Mouse (Mus musculus) MEL (cell line): Measurements from ENCODE around the gene Akap5. TPM values are rescaled to one million over a fixed set of nuclear protein-coding genes. Genes with fewer than 3 reads are reported as not detected.

Source experiments
- DNase-seq: peaks from one replicate; pipeline ENCODE4 v3.0.0; 2011; ENCODE audit warnings: low read depth, low spot score
- H3K27ac ChIP-seq: 2 replicates; pipeline ENCODE4 v1.5.1; 2012; ENCODE audit warnings: low read depth, mild to moderate bottlenecking, control low read depth, low read length, moderate library complexity; ENCODE audit not compliant: control insufficient read depth
- H3K27me3 ChIP-seq, 2 experiments: fragments of 150-350 bp in 1 of 2; sonication (generic) in 1 of 2; 2 replicates each; pipeline ENCODE4 v1.6.1; 2012; ENCODE audit warnings: low read length in 2 of 2, mild to moderate bottlenecking in 2 of 2, improper control_type of control experiment in 1 of 2, moderate library complexity in 1 of 2; ENCODE audit not compliant: insufficient read depth in 2 of 2, control insufficient read depth in 1 of 2
- H3K36me3 ChIP-seq, 2 experiments: 2 replicates each; pipeline ENCODE4 v1.6.1; 2012 to 2014; ENCODE audit warnings: low read length in 2 of 2, improper control_type of control experiment in 1 of 2, inconsistent platforms in 1 of 2, mild to moderate bottlenecking in 1 of 2; ENCODE audit not compliant: insufficient read depth in 2 of 2, control insufficient read depth in 1 of 2
- H3K4me1 ChIP-seq, 2 experiments: fragments of 150-350 bp in 1 of 2; sonication (generic) in 1 of 2; 2 replicates each; pipeline ENCODE4 v1.6.1; 2012; ENCODE audit warnings: low read length in 2 of 2, improper control_type of control experiment in 1 of 2, mild to moderate bottlenecking in 1 of 2; ENCODE audit not compliant: insufficient read depth in 2 of 2, control insufficient read depth in 1 of 2
- H3K4me3 ChIP-seq, 2 experiments: fragments of 150-350 bp in 1 of 2; sonication (generic) in 1 of 2; 2 replicates each; pipeline ENCODE4 v1.5.1; 2012; ENCODE audit warnings: low read depth in 2 of 2, low read length in 2 of 2, mild to moderate bottlenecking in 2 of 2, moderate library complexity in 2 of 2, control low read depth in 1 of 2, improper control_type of control experiment in 1 of 2; ENCODE audit not compliant: control insufficient read depth in 1 of 2, insufficient read depth in 1 of 2
- H3K79me2 ChIP-seq: 2 replicates; pipeline ENCODE4 v1.6.1; 2012; ENCODE audit warnings: mild to moderate bottlenecking, low read length, moderate library complexity; ENCODE audit not compliant: control insufficient read depth, poor library complexity, insufficient read depth
- H3K9ac ChIP-seq: 2 replicates; pipeline ENCODE4 v1.6.1; 2012; ENCODE audit warnings: low read depth, mild to moderate bottlenecking, control low read depth, low read length, moderate library complexity; ENCODE audit not compliant: control insufficient read depth, poor library complexity, severe bottlenecking
- H3K9me3 ChIP-seq: fragments of 150-350 bp; sonication (generic); replicated peaks from 2 replicates; pipeline ENCODE4 v1.6.1; 2012; ENCODE audit warnings: mild to moderate bottlenecking, low read length, improper control_type of control experiment, moderate library complexity; ENCODE audit not compliant: insufficient read depth
- CTCF ChIP-seq, 3 experiments: IDR thresholded peaks in 2 of 3; conservative IDR thresholded peaks in 1 of 3; 2 replicates each; pipeline ENCODE4 v1.5.1; 2011 to 2012; ENCODE audit warnings: low read length in 3 of 3, low read depth in 2 of 3, mild to moderate bottlenecking in 2 of 3, improper control_type of control experiment in 1 of 3, inconsistent platforms in 1 of 3, mixed read lengths in 1 of 3, moderate library complexity in 1 of 3; ENCODE audit not compliant: control insufficient read depth in 1 of 3, insufficient read depth in 1 of 3, poor library complexity in 1 of 3, severe bottlenecking in 1 of 3
- E2F4 ChIP-seq: IDR thresholded peaks from 2 replicates; pipeline ENCODE4 v1.6.1; 2011; ENCODE audit warnings: low read depth, low read length, improper control_type of control experiment, borderline replicate concordance
- ELF1 ChIP-seq: IDR thresholded peaks from 2 replicates; pipeline ENCODE4 v1.6.1; 2014; ENCODE audit warnings: low read depth, mild to moderate bottlenecking, inconsistent platforms, low read length, improper control_type of control experiment, moderate library complexity
- GABPA ChIP-seq: IDR thresholded peaks from 2 replicates; pipeline ENCODE4 v1.6.1; 2012; ENCODE audit warnings: low read depth, mild to moderate bottlenecking, inconsistent platforms, low read length, improper control_type of control experiment, moderate library complexity
- JUND ChIP-seq: IDR thresholded peaks from 2 replicates; pipeline ENCODE4 v1.6.1; 2011; ENCODE audit warnings: low read depth, mild to moderate bottlenecking, improper control_type of control experiment, low read length
- KAT2A ChIP-seq: conservative IDR thresholded peaks from 2 replicates; pipeline ENCODE4 v1.6.1; 2012; ENCODE audit warnings: low read depth, low read length, improper control_type of control experiment, inconsistent platforms
- MXI1 ChIP-seq: IDR thresholded peaks from 2 replicates; pipeline ENCODE4 v1.6.1; 2011; ENCODE audit warnings: mild to moderate bottlenecking, low read depth, low read length, improper control_type of control experiment
- MYC ChIP-seq: IDR thresholded peaks from 2 replicates; pipeline ENCODE4 v1.6.1; 2011; ENCODE audit warnings: low read depth, mild to moderate bottlenecking, low read length, improper control_type of control experiment, moderate library complexity
- NELFE ChIP-seq: IDR thresholded peaks from 2 replicates; pipeline ENCODE4 v1.6.1; 2011; ENCODE audit warnings: low read depth, low read length, improper control_type of control experiment
- NRF1 ChIP-seq: IDR thresholded peaks from 2 replicates; pipeline ENCODE4 v1.6.1; 2014; ENCODE audit warnings: low read depth, mild to moderate bottlenecking, inconsistent platforms, low read length, improper control_type of control experiment, moderate library complexity; ENCODE audit not compliant: poor library complexity, insufficient read depth, severe bottlenecking
- POLR2A ChIP-seq, 2 experiments: IDR thresholded peaks; 2 replicates each; pipeline ENCODE4 v1.6.1; 2011 to 2012; ENCODE audit warnings: low read length in 2 of 2, mild to moderate bottlenecking in 2 of 2, control low read depth in 1 of 2, improper control_type of control experiment in 1 of 2, low read depth in 1 of 2, moderate library complexity in 1 of 2; ENCODE audit not compliant: control insufficient read depth in 1 of 2, insufficient read depth in 1 of 2, poor library complexity in 1 of 2
- POLR2AphosphoS2 ChIP-seq: IDR thresholded peaks from 2 replicates; pipeline ENCODE4 v1.6.1; 2011; ENCODE audit warnings: low read length, improper control_type of control experiment
- POLR2AphosphoS5 ChIP-seq: IDR thresholded peaks from 2 replicates; pipeline ENCODE4 v1.6.1; 2012; ENCODE audit warnings: low read depth, borderline replicate concordance, mild to moderate bottlenecking, inconsistent platforms, low read length, moderate library complexity, mixed read lengths
- RAD21 ChIP-seq: IDR thresholded peaks from 2 replicates; pipeline ENCODE4 v1.6.1; 2011; ENCODE audit warnings: mild to moderate bottlenecking, low read depth, low read length, improper control_type of control experiment
- RCOR1 ChIP-seq: IDR thresholded peaks from 2 replicates; pipeline ENCODE4 v1.6.1; 2012; ENCODE audit warnings: low read depth, mild to moderate bottlenecking, inconsistent platforms, low read length, improper control_type of control experiment
- TBP ChIP-seq: IDR thresholded peaks from 2 replicates; pipeline ENCODE4 v1.8.0; 2011; ENCODE audit warnings: low read depth, low read length, improper control_type of control experiment
- USF1 ChIP-seq: IDR thresholded peaks from 2 replicates; pipeline ENCODE4 v1.6.1; 2014; ENCODE audit warnings: low read depth, mild to moderate bottlenecking, inconsistent platforms, low read length, improper control_type of control experiment, moderate library complexity
- ZKSCAN1 ChIP-seq: IDR thresholded peaks from 2 replicates; pipeline ENCODE4 v1.6.1; 2012; ENCODE audit warnings: low read depth, mild to moderate bottlenecking, inconsistent platforms, low read length, improper control_type of control experiment, moderate library complexity
- ZNF384 ChIP-seq: IDR thresholded peaks from 2 replicates; pipeline ENCODE4 v1.6.1; 2012; ENCODE audit warnings: low read depth, mild to moderate bottlenecking, inconsistent platforms, low read length, improper control_type of control experiment
- polyA plus RNA-seq, 2 experiments: library from polyadenylated mRNA; stranded (reverse) in 1 of 2; unstranded in 1 of 2; fragments of >175 nt in 1 of 2; fragments of >200 nt in 1 of 2; gene quantifications; 2 replicates each; pipeline versions ENCODE4 v1.2.1 to v1.2.4; 2012; ENCODE audit warnings: low replicate concordance in 2 of 2, low read depth in 1 of 2; ENCODE audit not compliant: insufficient read length in 2 of 2, insufficient read depth in 1 of 2, missing spikeins in 1 of 2
- total RNA-seq: library from RNA; depleted of rRNA; stranded (reverse); fragments of 300-350 nt; gene quantifications from 2 replicates; pipeline ENCODE4 v1.2.3, GENCODE M21; 2012

Gene Akap5
- total and polyA plus RNA-seq, 3 experiments: 0.65 to 0.69 TPM; not detected in 1

GRCm38 (mm10) chr12:76282532-76283173, 42.0 kb upstream of the Akap5 start:
- no peak for DNase-seq
- Histone ChIP-seq H3K9ac (no peak overlapping the region), H3K9me3 (no peaks in the 10 kb centered on the region), H3K27me3 (no peaks in the 10 kb centered on the region), H3K36me3 (peaks cover 11 to 26% of the 10 kb centered on the region in 2 experiments), H3K4me1 (peaks cover 0 to 12% of the 10 kb centered on the region in 2 experiments; a peak in 2 of 4 replicates), H3K27ac (no peak overlapping the region), H3K4me3 (no peak overlapping the region), H3K79me2 (peaks cover 2% of the 10 kb centered on the region; the same call in 1 of the 2 replicates)
- TF ChIP-seq GABPA: no peak

DNA sequence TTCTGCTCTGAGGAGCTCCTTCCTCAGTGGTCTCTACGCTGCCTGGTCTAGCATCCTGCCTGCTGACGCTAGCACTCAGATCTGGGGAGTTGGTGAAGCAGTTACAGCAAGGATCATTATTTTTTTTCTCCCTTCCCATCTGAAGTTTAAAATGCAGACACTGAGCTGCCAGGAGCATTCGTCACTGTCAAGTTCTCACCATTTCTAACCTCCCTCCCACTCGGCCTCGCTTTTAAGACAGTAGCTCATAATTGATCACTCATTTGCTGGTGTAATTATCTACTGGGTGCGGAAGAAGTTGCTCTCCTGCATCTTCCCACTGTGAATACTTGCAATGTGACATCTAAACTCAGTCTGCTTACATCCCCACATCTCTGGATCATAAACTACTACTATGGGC, 39.3 kb upstream of the Akap5 start:
- no peaks in the 10 kb centered on the region for H3K27me3 ChIP-seq
- TF ChIP-seq GABPA (no peak), USF1 (no peak), RCOR1 (no peak), RAD21 (no peak), ELF1 (no peak), CTCF (IDR thresholded peaks at IDR 0.05 in 2 of 3, conservative IDR thresholded peaks at IDR 0.05 in 1 of 3; ENCODE audit: control insufficient read depth in 1 of 3, insufficient read depth in 1 of 3, low read depth in 2 of 3, low read length in 3 of 3, poor library complexity in 1 of 3, severe bottlenecking in 1 of 3) (no peak), ZKSCAN1 (no peak), E2F4 (no peak), POLR2AphosphoS5 (no peak), KAT2A (no peak), JUND (no peak), NELFE (no peak), POLR2AphosphoS2 (no peak), TBP (no peak), POLR2A (IDR thresholded peaks at IDR 0.05; ENCODE audit: control insufficient read depth in 1 of 2, insufficient read depth in 1 of 2, low read depth in 1 of 2, low read length in 2 of 2, poor library complexity in 1 of 2) (no peak), ZNF384 (no peak), NRF1 (no peak), MXI1 (no peak), MYC (no peak)
- TF ChIP-seq, all 39 proteins: peak for 0
- Histone ChIP-seq H3K4me1 (peaks cover 0 to 12% of the 10 kb centered on the region in 2 experiments; a peak in 2 of 4 replicates), H3K36me3 (peaks cover 11 to 39% of the 10 kb centered on the region in 2 experiments), H3K27ac (no peak overlapping the region), H3K79me2 (no peaks in the 10 kb centered on the region), H3K4me3 (no peak overlapping the region), H3K9ac (no peak overlapping the region), H3K9me3 (no peaks in the 10 kb centered on the region)
- DNase-seq: no peak
